23 mouse cellular contexts compared by ENCODE assay signal in genomic region chr5:105639363-105639762, GRCm38 (mm10).
"Had no signal": no experiment of that assay in that cellular context is flagged by ENCODE, and none has a peak within 500 bp of the region (broad histone marks: within the 10 kb centered on the region; RNA-seq: fewer than 3 reads in every experiment).

No protein-coding gene starts in this region.

- H3K4me1 ChIP-seq: heart, embryonic 15.5 days; hindbrain, embryonic 13.5 days; hindbrain, embryonic 15.5 days; intestine, embryonic 15.5 days had no signal

- H3K4me3 ChIP-seq: heart, adult 2 months; heart, embryonic 13.5 days; heart, embryonic 15.5 days; hindbrain, embryonic 13.5 days; hindbrain, embryonic 15.5 days; intestine, embryonic 15.5 days; layer of hippocampus, adult 2 months; left cerebral cortex, adult 2 months; limb, embryonic 13.5 days; limb, embryonic 15.5 days; liver, embryonic 12.5 days had no signal

- H3K27ac ChIP-seq: heart, adult 2 months; heart, embryonic 13.5 days; heart, embryonic 15.5 days; hindbrain, embryonic 13.5 days; hindbrain, embryonic 15.5 days; hindbrain, postnatal 0 days; intestine, embryonic 15.5 days; layer of hippocampus, adult 2 months; left cerebral cortex, adult 2 months; limb, embryonic 13.5 days; limb, embryonic 15.5 days; liver, embryonic 12.5 days; liver, embryonic 14.5 days had no signal

- H3K27me3 ChIP-seq: heart, embryonic 13.5 days; heart, embryonic 15.5 days; hindbrain, embryonic 13.5 days; hindbrain, embryonic 15.5 days; intestine, embryonic 15.5 days; limb, embryonic 13.5 days; limb, embryonic 15.5 days; liver, embryonic 12.5 days had no signal

- H3K36me3 ChIP-seq: heart, embryonic 13.5 days; heart, embryonic 15.5 days; hindbrain, embryonic 13.5 days; hindbrain, embryonic 15.5 days; intestine, embryonic 15.5 days; limb, embryonic 13.5 days; limb, embryonic 15.5 days; liver, embryonic 12.5 days had no signal

- DNase-seq: gastrocnemius, postnatal 14 days; gastrocnemius, postnatal 36 days; heart, adult 11 months; heart, adult 2 months; heart, postnatal 14 days; heart, postnatal 36 days; kidney, adult 18-20 months; kidney, adult 8-10 months; kidney, postnatal 10 days; kidney, postnatal 4 days; left cerebral cortex, postnatal 4 days had no signal
